Mouse (Mus musculus) 3134 (cell line): ENCODE measurements around the gene Qser1.

ENCODE experiments used
- DNase-seq: peaks from one replicate; pipeline ENCODE4 v3.0.0-alpha.2; 2011; ENCODE audit warnings: low spot score; ENCODE audit not compliant: insufficient read length; ENCODE audit errors: extremely low read depth

Qser1 gene

GRCm38 (mm10) chr2:104740248-104740949 is 76.2 kb downstream of the Qser1 start:
- DNase-seq, result no peak

GRCm38 (mm10) chr2:104739691-104740090 is 76.9 kb downstream of the Qser1 start:
- no peak for DNase-seq

GRCm38 (mm10) chr2:104736241-104736640 is 80.3 kb downstream of the Qser1 start:
- DNase-seq, result peak; percentile 59

GRCm38 (mm10) chr2:104732562-104733256 is 83.9 kb downstream of the Qser1 start:
- DNase-seq, result no peak

- DNase-seq, result peak; percentile 58
Measured at GRCm38 (mm10) chr2:104732033-104732444, 84.5 kb downstream of the Qser1 start.

GRCm38 (mm10) chr2:104727369-104727768 is 89.2 kb downstream of the Qser1 start:
- DNase-seq, result no peak

GRCm38 (mm10) chr2:104722021-104722420 is 94.5 kb downstream of the Qser1 start:
- DNase-seq, result no peak

GRCm38 (mm10) chr2:104717827-104718226 is 98.7 kb downstream of the Qser1 start:
- DNase-seq, result peak; percentile 40

- DNase-seq, result peak; percentile 36
Measured at GRCm38 (mm10) chr2:104717231-104717735, 99.3 kb downstream of the Qser1 start.

GRCm38 (mm10) chr2:104716279-104716678 is 100.3 kb downstream of the Qser1 start, which contains the start of gene Pin1rt1:
Gene Pin1rt1 (minus strand): TSS chr2:104716379.
- no peak for DNase-seq

- no peak for DNase-seq
Measured at GRCm38 (mm10) chr2:104714254-104714691, 102.3 kb downstream of the Qser1 start.

- no peak for DNase-seq
Measured at GRCm38 (mm10) chr2:104712486-104712809, 104.1 kb downstream of the Qser1 start.

GRCm38 (mm10) chr2:104711585-104712485 is 104.7 kb downstream of the Qser1 start, which contains the start of gene Tcp11l1:
Gene Tcp11l1 (minus strand): TSS chr2:104712169.
- DNase-seq, result peak; percentile 71

GRCm38 (mm10) chr2:104710670-104711370 is 105.7 kb downstream of the Qser1 start:
- DNase-seq, result no peak

- DNase-seq, result no peak
Measured at GRCm38 (mm10) chr2:104709786-104710337, 106.7 kb downstream of the Qser1 start.
